Mouse (Mus musculus): ENCODE data around the gene Ldlr.

DNA sequence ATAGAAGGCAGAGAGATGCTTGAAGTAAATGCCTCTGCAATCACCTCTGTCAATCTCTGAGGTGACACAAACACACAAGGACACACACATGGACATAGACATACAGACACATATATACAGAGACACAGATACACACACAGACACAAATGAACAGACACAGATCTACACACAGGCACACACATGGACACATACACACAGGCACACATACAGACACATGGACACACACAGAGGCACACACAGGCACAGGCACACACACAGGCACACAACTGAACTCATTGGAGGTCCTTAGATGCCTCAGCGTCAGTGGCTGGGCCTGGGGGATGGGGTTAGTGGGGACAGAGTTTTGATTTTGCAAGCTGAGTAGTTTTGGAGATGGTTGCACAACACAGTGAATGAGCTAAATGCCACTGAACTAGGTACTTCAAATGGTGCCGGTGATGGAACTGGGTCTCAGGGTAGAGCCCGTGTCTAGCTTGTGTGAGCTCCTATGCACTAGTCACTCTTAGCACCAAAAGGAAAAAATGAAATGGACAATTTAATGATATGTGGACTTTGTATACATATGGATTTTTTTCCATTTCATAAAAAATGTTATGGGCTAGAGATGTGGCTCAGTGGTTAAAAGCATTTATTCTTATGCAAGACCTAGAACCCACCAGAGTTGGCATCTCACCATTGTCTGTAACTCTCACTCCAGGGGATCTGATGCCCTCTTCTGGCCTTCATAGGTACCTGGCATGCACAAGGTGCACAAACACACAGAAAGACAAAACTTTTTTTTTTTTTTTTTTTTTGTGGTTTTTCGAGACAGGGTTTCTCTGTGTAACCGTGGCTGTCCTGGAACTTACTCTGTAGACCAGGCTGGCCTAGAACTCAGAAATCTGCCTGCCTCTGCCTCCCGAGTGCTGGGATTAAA lies 41.1 kb downstream of the Ldlr start:
- TF ChIP-seq MEF2A (IDR thresholded peaks at IDR 0.05; ENCODE audit: extremely low read depth, insufficient replicate concordance, low read depth, low read length, poor library complexity, severe bottlenecking) (no peak), CTCF (IDR thresholded peaks at IDR 0.05 in 2 of 3, conservative IDR thresholded peaks at IDR 0.05 in 1 of 3; ENCODE audit: control insufficient read depth in 1 of 3, insufficient read depth in 1 of 3, low read depth in 2 of 3, low read length in 3 of 3, poor library complexity in 1 of 3, severe bottlenecking in 1 of 3) (peak; percentile 41 to 63 (median 54)), POLR2A (IDR thresholded peaks at IDR 0.05; ENCODE audit: control insufficient read depth in 1 of 2, insufficient read depth in 1 of 2, low read depth in 1 of 2, low read length in 2 of 2, poor library complexity in 1 of 2) (no peak), EP300 (IDR thresholded peaks at IDR 0.05; ENCODE audit: low read depth in 1 of 2, low read length in 2 of 2) (no peak), CHD1 (IDR thresholded peaks at IDR 0.05; ENCODE audit: low read depth, low read length) (no peak), SMC3 (IDR thresholded peaks at IDR 0.05; ENCODE audit: low read depth, low read length) (peak; percentile 65), GATA1 (IDR thresholded peaks at IDR 0.05; ENCODE audit: low read depth, low read length) (no peak)

All from MEL (cell line).